Mouse (Mus musculus): ENCODE measurements around the gene Sohlh2.

Gene Sohlh2

GRCm38 (mm10) chr3:55212254-55212653, 30.4 kb downstream of the Sohlh2 start:
- DNase-seq, result no peak

GRCm38 (mm10) chr3:55213785-55214184, 32.0 kb downstream of the Sohlh2 start:
- DNase-seq, result no peak

- DNase-seq, result no peak
These were observed 32.6 kb downstream of the Sohlh2 start for GRCm38 (mm10) chr3:55214413-55214812.

- DNase-seq, result no peak
These were observed 40.7 kb downstream of the Sohlh2 start for GRCm38 (mm10) chr3:55222502-55222901.

GRCm38 (mm10) chr3:55223862-55224261, 42.0 kb downstream of the Sohlh2 start:
- no peak for DNase-seq

- DNase-seq, result no peak
These were observed 44.8 kb downstream of the Sohlh2 start for GRCm38 (mm10) chr3:55226501-55227213.

GRCm38 (mm10) chr3:55227214-55227581, 45.4 kb downstream of the Sohlh2 start:
- no peak for DNase-seq

GRCm38 (mm10) chr3:55241730-55242421, 60.0 kb downstream of the Sohlh2 start, which contains the start of gene Dclk1:
Gene Dclk1 (plus strand): TSS chr3:55242364.
- DNase-seq, result no peak

GRCm38 (mm10) chr3:55242422-55243055, 60.7 kb downstream of the Sohlh2 start:
- peak; percentile 92 for DNase-seq

GRCm38 (mm10) chr3:55243056-55243471, 61.2 kb downstream of the Sohlh2 start:
- peak; percentile 49 for DNase-seq

GRCm38 (mm10) chr3:55244087-55244486, 62.3 kb downstream of the Sohlh2 start:
- peak; percentile 74 for DNase-seq

- DNase-seq, result peak; percentile 64
These were observed 64.9 kb downstream of the Sohlh2 start for GRCm38 (mm10) chr3:55246618-55247272.

- no peak for DNase-seq
These were observed 66.2 kb downstream of the Sohlh2 start for GRCm38 (mm10) chr3:55248048-55248447.

GRCm38 (mm10) chr3:55248508-55248907, 66.7 kb downstream of the Sohlh2 start:
- no peak for DNase-seq

GRCm38 (mm10) chr3:55250631-55251030, 68.8 kb downstream of the Sohlh2 start:
- DNase-seq, result no peak

All from right cerebral cortex, adult 18-20 months (tissue).